Mouse (Mus musculus) liver, adult (tissue): ENCODE data around the gene Ypel2.

Source experiments
- GATA4 ChIP-seq: IDR thresholded peaks from 2 replicates; pipeline ENCODE4 v1.6.1; 2014; ENCODE audit warnings: mild to moderate bottlenecking, low read length; ENCODE audit not compliant: insufficient replicate concordance

Ypel2 gene

DNA sequence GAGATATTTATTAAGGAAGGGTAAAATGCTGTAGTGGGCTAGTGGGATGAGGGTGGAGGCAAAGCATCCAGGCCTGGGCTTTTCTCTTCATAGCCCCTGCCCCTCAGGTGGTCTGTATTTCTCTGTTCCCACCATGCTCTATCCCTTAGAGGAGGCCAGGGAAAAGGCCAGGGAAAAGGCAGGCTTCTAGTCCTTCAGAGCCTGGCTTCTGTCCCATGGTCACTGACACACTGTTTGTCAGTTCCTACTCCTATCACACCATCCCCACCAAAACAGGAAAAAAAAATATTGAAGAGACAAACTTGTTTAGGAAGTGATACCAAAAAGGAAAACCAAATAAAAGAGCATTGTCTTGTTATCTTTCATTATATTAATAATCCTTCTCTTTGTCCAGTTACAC is 63.5 kb downstream of the Ypel2 start:
- TF ChIP-seq GATA4 = no peak

DNA sequence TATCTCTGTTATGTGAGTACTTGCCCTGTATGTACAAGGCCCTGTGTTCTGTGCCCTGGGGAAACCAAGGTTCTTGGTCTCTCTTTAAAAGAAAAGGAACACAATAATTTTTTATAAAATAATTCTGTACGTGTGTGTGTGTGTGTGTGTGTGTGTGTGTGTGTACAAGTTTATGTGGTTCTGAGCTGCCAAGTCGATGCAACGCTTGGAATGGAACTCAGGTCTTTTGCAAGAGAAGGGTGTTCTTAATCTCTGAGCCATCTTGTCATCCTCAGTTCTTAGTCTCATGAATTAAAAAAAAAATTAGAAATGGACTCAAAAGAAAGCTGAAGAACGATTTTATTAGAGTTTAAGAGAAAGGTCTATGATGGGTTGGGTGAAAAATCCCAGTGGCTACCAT is 64.0 kb downstream of the Ypel2 start:
- no peak for TF ChIP-seq GATA4

DNA sequence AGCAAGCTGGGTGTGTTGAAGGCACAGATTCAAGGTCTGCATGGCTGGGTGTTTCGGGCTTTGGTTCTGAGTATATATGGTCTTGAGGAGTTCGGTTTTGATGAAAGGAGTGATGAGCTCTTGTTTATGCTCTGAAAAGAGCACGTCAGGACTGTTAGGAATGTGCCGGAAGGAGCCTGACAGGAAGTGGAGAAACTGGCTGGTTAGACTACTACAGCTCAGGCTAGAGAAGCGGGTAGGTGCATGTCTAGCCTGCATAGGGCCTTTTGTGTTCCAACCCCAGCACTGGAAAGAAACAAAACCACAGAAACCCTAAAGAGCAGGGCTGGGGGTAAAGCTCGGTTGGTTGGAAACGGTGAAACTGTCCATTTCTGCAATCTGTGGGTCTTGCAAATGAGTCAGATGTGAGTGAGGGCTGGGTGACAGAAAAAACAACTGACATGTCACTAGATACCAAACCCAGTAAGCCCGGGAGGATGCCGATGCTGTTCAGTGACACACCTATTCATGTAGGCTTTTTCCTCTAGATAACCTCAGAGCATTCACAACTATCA is 68.3 kb downstream of the Ypel2 start:
- no peak for TF ChIP-seq GATA4

DNA sequence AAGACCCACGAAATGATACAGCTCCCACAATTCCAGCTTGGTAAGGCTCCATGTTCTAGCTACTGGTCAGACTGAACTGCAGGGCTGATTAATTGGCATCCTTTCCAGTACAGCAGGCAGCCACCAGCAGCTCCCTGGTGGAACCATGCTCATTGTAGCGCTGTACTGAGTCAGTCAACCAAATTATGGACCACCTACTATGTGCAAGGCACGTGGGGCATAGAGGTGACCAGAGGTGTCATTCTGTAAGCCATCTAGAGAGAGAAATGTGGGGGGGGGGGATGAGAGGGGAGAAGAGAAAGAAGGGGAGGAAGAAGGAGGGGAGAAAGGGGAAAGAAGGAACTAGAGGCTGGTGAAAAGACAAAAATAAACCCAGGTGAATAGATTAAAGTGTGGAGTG is 68.9 kb downstream of the Ypel2 start:
- TF ChIP-seq GATA4 = no peak

DNA sequence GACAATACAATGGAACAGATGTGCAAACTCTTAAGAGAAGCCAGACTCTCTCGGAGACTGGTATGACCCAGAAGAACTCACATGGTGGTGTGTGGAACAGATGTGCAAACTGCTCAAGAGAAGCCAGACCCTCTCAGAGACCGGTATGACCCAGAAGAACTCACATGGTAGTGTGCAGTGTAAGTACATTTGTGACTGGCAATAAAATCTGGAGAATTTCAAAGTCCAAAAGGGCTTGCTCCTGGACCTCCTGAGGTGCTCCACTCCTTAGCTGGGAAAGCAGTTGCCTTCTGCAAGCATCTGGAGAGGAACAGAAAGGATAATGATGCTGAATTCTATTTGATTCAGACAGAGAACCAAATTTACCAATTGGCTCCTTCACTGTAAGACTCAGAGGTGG is 69.9 kb downstream of the Ypel2 start:
- no peak for TF ChIP-seq GATA4

DNA sequence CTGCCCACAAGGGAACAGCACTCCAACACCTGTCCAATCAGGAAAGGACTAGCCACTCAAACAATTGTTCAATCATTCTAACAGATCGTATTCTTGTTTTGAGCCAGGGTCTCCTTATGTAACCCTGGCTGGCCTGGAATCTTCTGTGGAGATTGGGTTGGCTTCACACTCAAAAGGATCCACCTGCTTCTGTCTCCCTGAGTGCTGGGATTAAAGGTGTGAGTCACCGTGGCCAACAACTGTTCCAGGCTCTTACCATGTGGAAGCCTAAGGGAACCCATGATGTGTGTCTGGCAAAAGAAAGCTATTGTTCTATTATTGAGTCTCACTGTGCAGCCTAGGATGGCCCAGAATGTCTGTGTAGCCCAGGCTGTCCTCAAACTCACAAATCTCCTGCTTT is 71.5 kb downstream of the Ypel2 start:
- TF ChIP-seq GATA4 = no peak

DNA sequence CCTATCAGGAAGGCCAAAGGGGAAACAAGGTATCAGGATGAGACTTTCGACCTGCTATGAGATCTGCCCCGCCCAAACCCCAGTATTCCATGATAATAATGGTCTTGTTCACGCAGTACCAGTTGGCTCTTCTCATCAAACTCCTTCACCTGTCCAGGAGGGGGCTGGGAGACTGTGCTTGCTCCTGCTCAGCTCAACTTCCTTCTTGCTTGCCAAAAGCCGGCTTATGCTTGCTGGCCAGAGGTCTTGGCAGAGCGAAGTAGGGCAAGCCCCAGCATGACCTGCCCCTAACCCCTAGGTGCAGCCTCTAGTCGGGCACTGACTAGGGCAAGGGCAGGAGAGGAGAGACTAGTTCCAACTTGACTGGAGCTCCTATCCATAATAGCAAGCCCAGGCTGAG is 72.2 kb downstream of the Ypel2 start:
- no peak for TF ChIP-seq GATA4

DNA sequence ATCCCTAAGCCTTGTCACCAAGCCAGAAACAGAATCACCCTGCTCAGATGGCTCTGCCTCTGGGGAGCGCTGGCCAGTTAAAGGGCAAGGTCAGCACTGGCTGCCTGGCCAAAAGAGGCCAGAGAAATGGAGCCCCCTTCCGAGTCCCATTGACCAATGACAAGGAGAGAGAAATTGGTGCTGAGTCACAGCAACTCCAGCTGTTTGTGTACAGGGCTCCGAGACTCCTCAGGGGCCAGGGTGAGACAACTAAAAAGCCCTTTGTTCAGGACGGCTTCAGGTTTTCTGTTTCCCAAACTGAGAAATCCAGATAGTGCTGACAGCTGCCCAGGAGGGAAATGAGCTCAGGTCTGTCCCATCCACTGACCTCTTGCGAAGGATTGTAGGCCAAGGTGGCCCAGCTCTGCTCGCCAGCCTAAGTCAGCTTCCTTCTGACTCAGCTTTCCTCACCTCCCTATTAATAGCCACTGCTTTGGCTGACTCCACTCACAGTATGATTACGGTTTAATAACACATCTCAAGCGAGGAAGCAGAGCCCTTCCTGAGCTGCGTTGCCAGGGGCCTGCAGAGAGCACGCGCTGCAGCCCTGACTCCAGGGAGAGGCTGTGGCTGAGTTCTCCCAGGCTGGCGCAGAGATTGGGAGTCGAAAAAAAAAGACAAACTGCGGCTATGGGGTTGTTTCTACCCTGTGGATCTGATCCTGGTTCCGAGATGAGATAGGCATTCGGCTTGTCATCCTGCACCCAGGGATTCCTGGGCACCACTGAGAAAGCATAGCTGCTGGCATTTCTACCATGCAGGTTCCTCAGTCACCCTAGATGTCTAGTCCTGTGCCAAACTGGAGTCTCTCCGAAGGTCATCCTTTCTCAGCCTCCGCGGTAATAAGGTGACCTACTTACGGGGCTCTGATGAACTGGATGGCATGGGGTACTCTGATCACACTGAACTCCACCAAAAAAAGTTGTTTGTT is 73.1 kb downstream of the Ypel2 start:
- TF ChIP-seq GATA4 = peak; percentile 39; the same call in 1 of the 2 replicates

DNA sequence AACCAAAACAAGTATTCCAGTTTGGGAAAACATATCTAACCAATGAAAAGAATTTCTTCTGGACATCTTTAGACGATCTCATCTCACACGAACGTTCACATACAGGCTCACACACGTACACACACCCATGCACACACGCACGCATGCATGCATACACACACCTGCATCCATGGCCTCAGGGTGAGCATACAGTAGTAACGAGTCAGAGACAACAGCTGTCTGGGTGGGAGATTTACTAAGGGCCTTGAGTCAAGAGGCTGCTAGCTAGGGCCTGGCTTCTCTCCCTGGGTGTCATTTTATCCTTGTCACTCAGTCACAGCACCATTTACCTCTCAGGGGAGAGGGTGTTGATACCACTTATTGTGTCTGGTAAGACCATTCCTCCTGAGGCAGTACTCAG is 74.0 kb downstream of the Ypel2 start:
- TF ChIP-seq GATA4 = no peak

DNA sequence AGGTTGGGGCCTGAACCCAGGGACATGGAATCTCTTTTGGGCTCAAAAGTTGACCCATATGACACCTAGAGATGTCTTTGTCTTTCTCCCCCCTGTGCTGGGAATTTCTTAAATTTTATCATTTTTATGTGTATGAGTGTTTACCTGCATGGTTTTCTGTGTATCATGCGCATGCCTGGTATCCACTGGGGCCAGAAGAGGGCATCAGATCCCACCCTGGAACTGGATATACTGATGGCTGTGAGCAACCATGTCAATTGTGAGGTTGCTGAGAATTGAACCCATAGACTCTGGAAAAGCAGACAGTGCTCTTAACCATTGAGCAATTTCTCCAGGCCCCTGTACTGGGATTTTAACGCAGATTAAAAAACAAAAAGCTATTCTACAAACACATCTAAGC is 76.0 kb downstream of the Ypel2 start:
- no peak for TF ChIP-seq GATA4

DNA sequence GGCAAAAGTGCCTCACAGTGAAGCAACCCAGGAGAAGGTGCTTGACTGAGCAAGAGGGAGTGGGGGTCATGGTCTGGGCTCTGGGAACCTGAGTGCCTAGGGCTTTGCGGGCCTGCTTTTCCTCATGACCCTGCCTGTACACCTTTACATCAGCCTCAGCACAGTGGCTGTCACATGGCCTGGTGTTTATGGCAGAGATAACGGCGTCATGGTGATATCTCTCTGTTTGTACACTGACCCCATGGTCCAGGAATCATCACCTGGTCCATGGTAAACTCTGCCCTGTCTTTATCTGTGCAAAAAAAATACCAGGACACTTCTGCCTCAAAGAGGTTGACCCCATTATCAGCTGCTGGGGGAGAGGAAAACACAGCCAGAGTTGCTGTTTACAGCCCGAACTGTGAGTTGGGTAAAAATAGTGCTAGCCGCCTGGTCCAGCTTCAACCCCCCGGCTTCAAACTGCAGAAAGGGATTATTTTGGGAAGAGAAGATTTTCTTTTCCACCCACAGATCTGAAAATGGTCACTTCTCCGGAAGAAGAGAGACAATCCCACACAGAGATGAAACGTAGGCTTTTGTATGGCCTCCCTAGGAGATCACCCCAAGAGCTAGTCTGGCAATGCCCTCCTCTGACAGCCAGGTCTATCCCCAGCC is 76.8 kb downstream of the Ypel2 start:
- TF ChIP-seq GATA4 = peak; percentile 80; the same call in 1 of the 2 replicates

DNA sequence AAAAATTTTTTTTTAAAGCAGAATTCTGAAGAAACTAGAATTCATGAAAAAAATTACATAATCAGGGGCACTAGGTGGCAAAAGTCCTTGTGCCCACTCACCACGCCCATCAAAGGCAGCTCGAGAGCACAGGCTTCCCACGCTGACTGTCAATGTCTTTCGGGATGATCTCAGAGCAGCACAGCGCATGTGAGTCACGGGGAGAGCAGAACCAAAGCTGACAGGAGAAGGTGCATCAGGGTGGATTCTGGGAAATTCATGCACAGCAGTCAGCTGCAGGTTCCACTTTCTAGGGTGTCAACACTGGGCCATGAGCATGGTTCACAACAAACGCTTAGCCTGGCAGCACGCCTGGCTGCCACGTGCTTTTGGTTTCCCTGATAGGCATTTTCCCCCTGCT is 79.2 kb downstream of the Ypel2 start:
- TF ChIP-seq GATA4 = no peak

DNA sequence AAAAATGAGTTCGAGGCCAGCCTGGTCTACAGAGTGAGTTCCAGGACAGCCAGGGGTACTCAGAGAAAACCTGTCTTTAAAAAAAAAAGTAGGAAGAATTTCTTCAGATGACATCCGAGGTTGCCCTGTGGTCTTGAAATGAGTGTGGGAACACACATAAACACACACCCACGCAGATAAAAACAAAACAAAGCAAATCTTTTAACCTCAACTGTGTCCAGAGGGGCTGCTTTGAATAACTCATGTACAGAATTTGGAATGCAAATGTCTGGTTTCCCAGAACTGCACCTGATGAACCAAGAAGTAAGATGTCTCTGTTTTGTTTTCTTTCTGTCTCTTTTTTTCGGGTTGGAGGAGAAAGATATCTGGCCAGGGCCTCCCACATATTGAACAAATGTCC is 83.3 kb downstream of the Ypel2 start:
- no peak for TF ChIP-seq GATA4

DNA sequence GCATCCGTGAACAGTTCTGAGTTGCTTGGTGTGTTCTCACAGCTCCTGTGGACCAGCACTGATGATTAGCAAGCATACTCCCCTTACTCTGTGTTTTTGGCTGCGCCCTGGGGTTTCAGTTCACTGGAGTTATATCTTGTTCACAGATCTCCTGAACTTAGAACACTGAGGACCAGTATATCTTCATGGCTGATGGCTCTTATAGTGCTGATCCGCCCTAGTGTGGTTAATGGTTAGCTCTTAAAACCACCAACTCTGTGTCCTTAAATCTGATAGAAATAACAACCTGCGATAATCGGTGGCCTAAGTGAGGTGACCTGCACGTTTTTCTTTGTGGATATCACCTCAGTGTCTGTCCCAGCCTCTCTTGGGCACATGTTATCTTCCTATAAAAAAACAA is 84.5 kb downstream of the Ypel2 start:
- no peak for TF ChIP-seq GATA4

DNA sequence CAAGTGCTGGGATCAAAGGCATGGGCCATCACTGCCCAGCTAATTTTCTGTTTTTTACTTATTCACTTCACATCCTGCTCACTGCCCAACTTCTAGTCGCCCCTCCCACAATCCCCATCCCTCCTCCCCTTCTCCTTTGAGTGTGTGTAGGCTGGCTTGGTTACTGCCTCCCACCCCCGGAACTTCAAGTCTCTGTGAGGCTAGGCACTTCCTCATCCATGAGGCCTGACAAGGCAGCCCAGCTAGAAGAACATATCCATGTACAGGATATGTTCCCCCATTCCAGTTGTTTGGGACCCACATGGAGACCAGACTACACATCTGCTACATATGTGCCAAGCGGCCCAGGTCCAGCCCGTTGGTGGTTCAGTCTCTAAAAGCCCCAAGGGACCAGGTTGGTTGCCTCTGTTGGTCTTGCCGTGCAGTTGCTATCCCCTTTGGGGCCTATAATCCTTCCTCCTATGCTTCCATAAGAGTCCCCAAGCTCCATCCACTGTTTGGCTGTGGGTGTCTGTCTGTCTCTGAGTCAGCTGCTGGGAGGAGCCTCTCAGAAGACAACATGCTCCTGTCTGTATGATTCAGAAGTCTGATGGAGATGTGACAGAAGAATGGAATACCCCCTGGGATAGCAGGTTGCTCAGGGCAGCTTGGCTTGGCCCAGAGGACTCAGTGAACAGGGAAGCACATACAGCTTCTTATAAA is 85.5 kb downstream of the Ypel2 start:
- TF ChIP-seq GATA4 = no peak
